Mouse (Mus musculus) induced T-regulatory cell, adult 2 months (primary cell): ENCODE data around the gene Cnr2.
A peak's percentile ranks its signal among the peaks of the same experiment; 100 is the strongest.

ENCODE experiments used
- DNase-seq: peaks from one replicate; pipeline ENCODE4 v3.0.0-alpha.2; 2012; ENCODE audit warnings: low read depth

Gene Cnr2

GRCm38 (mm10) chr4:135895071-135895571, at the start of gene Cnr2:
Gene Cnr2, plus strand, starts transcription at chr4:135895394.
- DNase-seq, result peak; percentile 67

GRCm38 (mm10) chr4:135847581-135847980, 47.6 kb upstream of the Cnr2 start:
- DNase-seq, result no peak

GRCm38 (mm10) chr4:135850411-135851095, 44.6 kb upstream of the Cnr2 start:
- DNase-seq, result peak; percentile 51

- no peak for DNase-seq
These were observed 43.3 kb upstream of the Cnr2 start for GRCm38 (mm10) chr4:135851942-135852341.

- no peak for DNase-seq
These were observed 41.1 kb upstream of the Cnr2 start for GRCm38 (mm10) chr4:135853987-135854546.

GRCm38 (mm10) chr4:135854630-135855029, 40.6 kb upstream of the Cnr2 start:
- no peak for DNase-seq

GRCm38 (mm10) chr4:135855080-135855479, 40.1 kb upstream of the Cnr2 start:
- DNase-seq, result no peak

- DNase-seq, result peak; percentile 98
These were observed 39.5 kb upstream of the Cnr2 start, which contains the start of gene Srsf10 for GRCm38 (mm10) chr4:135855536-135856222. Gene Srsf10, plus strand, starts transcription at chr4:135855747.

- peak; percentile 66 for DNase-seq
These were observed 38.7 kb upstream of the Cnr2 start for GRCm38 (mm10) chr4:135856223-135857091.

GRCm38 (mm10) chr4:135857597-135858186, 37.5 kb upstream of the Cnr2 start:
- DNase-seq, result peak; percentile 62

GRCm38 (mm10) chr4:135868996-135869395, 26.2 kb upstream of the Cnr2 start:
- DNase-seq, result peak; percentile 70

- DNase-seq, result peak; percentile 47
These were observed 24.8 kb upstream of the Cnr2 start for GRCm38 (mm10) chr4:135870227-135871023.

- DNase-seq, result peak; percentile 44
These were observed 23.2 kb upstream of the Cnr2 start for GRCm38 (mm10) chr4:135872015-135872414.

GRCm38 (mm10) chr4:135872589-135873391, 22.4 kb upstream of the Cnr2 start:
- no peak for DNase-seq

- DNase-seq, result peak; percentile 95
These were observed 21.5 kb upstream of the Cnr2 start, which contains the start of gene Pnrc2 for GRCm38 (mm10) chr4:135873526-135874202. Gene Pnrc2, minus strand, starts transcription at chr4:135873850.

- DNase-seq, result peak; percentile 48
These were observed 20.3 kb upstream of the Cnr2 start for GRCm38 (mm10) chr4:135874564-135875535.

- DNase-seq, result peak; percentile 63
These were observed 19.6 kb upstream of the Cnr2 start for GRCm38 (mm10) chr4:135875546-135875945.
